Mouse (Mus musculus) heart, embryonic 14.5 days (tissue): Measurements from ENCODE around the gene Slc15a1. TPM values are rescaled to one million over a fixed set of nuclear protein-coding genes. Genes with fewer than 3 reads are reported as not detected.
A peak's percentile ranks its signal among the peaks of the same experiment; 100 is the strongest.

ENCODE experiments used
- ATAC-seq: fragments of 200-750 bp; cut with Nextera tagmentation; 2 replicates; pipeline ENCODE4 v1.8.0; 2017; ENCODE audit warnings: low read depth, moderate TSS enrichment; ENCODE audit not compliant: insufficient number of reproducible peaks, insufficient read depth, low FRiP score
- H3K27ac ChIP-seq, 2 experiments: fragments of 200-500 bp in 1 of 2; fragments of 300-500 bp in 1 of 2; sonication (generic) in 1 of 2; replicated peaks in 1 of 2; 2 replicates each; pipeline ENCODE4 v1.5.1; 2012 to 2014; ENCODE audit warnings: low read depth in 2 of 2, low read length in 2 of 2, control low read depth in 1 of 2, mild to moderate bottlenecking in 1 of 2, mixed read lengths in 1 of 2; ENCODE audit not compliant: control insufficient read depth in 1 of 2, insufficient read depth in 1 of 2
- H3K27me3 ChIP-seq: fragments of 300-500 bp; sonication (generic); 2 replicates; pipeline ENCODE4 v1.6.1; 2014; ENCODE audit warnings: mild to moderate bottlenecking, low read length, control low read depth; ENCODE audit not compliant: control insufficient read depth, insufficient read depth
- H3K36me3 ChIP-seq: fragments of 300-500 bp; sonication (generic); 2 replicates; pipeline ENCODE4 v1.6.1; 2014; ENCODE audit warnings: mild to moderate bottlenecking, control low read depth, low read length, mixed read lengths; ENCODE audit not compliant: control insufficient read depth, insufficient read depth
- H3K4me1 ChIP-seq, 2 experiments: fragments of 200-500 bp in 1 of 2; fragments of 300-500 bp in 1 of 2; sonication (generic) in 1 of 2; 2 replicates each; pipeline ENCODE4 v1.6.1; 2012 to 2014; ENCODE audit warnings: low read length in 2 of 2, control low read depth in 1 of 2, mixed read lengths in 1 of 2; ENCODE audit not compliant: control insufficient read depth in 2 of 2, insufficient read depth in 2 of 2
- H3K4me2 ChIP-seq: fragments of 300-500 bp; sonication (generic); 2 replicates; pipeline ENCODE4 v1.6.1; 2014; ENCODE audit warnings: mild to moderate bottlenecking, low read length
- H3K4me3 ChIP-seq, 2 experiments: fragments of 200-500 bp in 1 of 2; fragments of 300-500 bp in 1 of 2; sonication (generic) in 1 of 2; 2 replicates each; pipeline ENCODE4 v1.5.1; 2012 to 2014; ENCODE audit warnings: low read length in 2 of 2, mild to moderate bottlenecking in 2 of 2, control low read depth in 1 of 2, low read depth in 1 of 2, moderate library complexity in 1 of 2; ENCODE audit not compliant: control insufficient read depth in 1 of 2, insufficient read depth in 1 of 2
- H3K9ac ChIP-seq: fragments of 300-500 bp; sonication (generic); 2 replicates; pipeline ENCODE4 v1.6.1; 2014; ENCODE audit warnings: mild to moderate bottlenecking, low read length
- H3K9me3 ChIP-seq: fragments of 300-500 bp; sonication (generic); 2 replicates; pipeline ENCODE4 v1.6.1; 2016; ENCODE audit warnings: low read length, control low read depth; ENCODE audit not compliant: control insufficient read depth
- WGBS: fragments of 180-500 bp; shearing (Covaris S2); extraction: QIAGEN DNeasy Blood & Tissue Kit; methylation state at CpG from one replicate; pipeline ENCODE4 v1.1.7; 2014; 5-methylcytosine and 5-hydroxymethylcytosine counted together
- polyA plus RNA-seq: library from polyadenylated mRNA; unstranded; fragments of >200 nt; fragmentation: Nextera tagmentation; extraction: Ambion mirVana; gene quantifications from 2 replicates; pipeline ENCODE4 v1.2.1, GENCODE M21; 2014

Gene Slc15a1
- polyA plus RNA-seq, 1 experiment from 2014 or later, result 0.09 TPM

DNA sequence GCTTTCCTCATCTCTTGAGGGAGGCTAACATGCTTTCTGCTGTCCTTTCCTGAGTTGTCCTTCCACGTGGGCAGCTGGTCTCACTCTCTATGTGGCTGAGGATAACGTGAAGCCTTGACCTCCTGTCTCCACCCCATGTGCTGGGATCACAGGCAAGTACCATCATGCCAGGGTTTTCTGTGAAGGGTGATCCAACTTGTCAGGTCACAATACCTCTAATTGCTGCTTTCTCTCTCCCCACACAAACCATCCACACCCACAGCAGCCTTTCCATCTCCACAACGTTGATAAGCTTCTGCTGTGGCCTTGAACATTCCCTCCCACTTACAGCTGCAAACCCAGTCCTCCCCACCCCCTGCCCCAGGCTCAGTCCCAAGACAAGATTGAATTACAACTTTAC lies 51.9 kb downstream of the Slc15a1 start:
- Histone ChIP-seq H3K9me3 (peaks cover 10% of the 10 kb centered on the region; the same call in 1 of the 2 replicates), H3K27ac (no peak overlapping the region), H3K27me3 (no peaks in the 10 kb centered on the region), H3K4me1 (peaks cover 4% of the 10 kb centered on the region in 2 experiments; a peak in 2 of 4 replicates), H3K36me3 (no peaks in the 10 kb centered on the region), H3K9ac (no peak overlapping the region), H3K4me2 (no peak overlapping the region), H3K4me3 (no peak overlapping the region)
- 47% methylated on average over 3 of the region's 3 CpGs for WGBS
- no peak for ATAC-seq

DNA sequence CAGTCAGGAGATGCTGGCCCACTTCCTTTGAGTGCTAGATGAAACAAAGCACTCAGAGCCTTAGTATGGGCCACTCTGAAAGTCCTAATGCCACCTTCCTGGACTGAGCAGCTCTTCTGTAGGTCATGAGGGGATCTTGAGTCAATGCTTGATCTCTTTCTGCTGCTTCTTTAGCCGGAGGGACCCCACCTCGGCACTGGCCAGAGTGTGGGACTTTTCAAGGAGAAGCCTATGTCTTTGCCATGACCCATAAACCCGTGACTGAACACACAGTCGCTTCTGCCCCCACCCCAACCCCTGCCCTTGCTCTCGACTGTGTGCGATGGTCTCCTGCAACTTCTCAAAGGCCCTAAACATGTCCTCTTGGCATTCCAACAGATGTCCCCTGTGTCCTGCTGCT lies 52.8 kb downstream of the Slc15a1 start:
- H3K9ac ChIP-seq, result no peak overlapping the region
- peaks cover 4% of the 10 kb centered on the region in 2 experiments; a peak in 2 of 4 replicates for H3K4me1 ChIP-seq
- no peak overlapping the region for H3K4me3 ChIP-seq
- peaks cover 10% of the 10 kb centered on the region; the same call in 1 of the 2 replicates for H3K9me3 ChIP-seq
- WGBS, result 73% methylated on average over 6 of the region's 6 CpGs
- no peak overlapping the region for H3K4me2 ChIP-seq
- H3K27ac ChIP-seq, result no peak overlapping the region
- H3K36me3 ChIP-seq, result no peaks in the 10 kb centered on the region
- no peaks in the 10 kb centered on the region for H3K27me3 ChIP-seq
- ATAC-seq, result no peak

DNA sequence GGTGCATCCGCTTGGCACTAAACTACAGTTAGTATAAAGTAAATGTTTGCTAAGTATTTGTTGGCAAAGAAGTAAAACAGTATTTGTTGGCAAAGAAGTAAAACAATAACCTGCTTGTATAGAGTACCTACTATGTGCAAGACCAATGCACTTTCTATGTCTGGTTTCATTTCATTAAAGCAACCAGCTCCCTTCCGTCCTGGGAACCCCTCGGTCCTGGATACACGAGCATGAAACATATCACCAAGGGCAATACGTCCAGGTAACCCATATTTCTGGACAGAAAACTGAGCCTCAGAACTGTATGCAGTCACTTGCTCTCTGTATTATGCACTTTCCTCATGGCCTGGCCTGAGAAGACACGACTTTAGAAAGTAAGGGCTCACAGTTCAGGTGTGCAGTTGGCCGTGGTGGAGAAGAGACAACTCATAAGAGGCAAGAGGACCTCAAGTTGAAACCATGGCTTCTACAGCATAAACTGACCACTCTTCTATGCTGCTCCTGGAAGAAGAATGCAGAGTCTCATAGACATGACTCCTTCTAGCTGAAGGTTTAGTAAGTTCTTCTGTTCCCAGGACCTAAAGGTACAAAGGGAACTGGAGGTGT lies 53.5 kb downstream of the Slc15a1 start:
- Histone ChIP-seq H3K4me3 (no peak overlapping the region), H3K36me3 (no peaks in the 10 kb centered on the region), H3K27me3 (no peaks in the 10 kb centered on the region), H3K27ac (no peak overlapping the region), H3K9ac (no peak overlapping the region), H3K9me3 (peaks cover 10% of the 10 kb centered on the region; the same call in 1 of the 2 replicates), H3K4me1 (peaks cover 8% of the 10 kb centered on the region in 2 experiments; a peak in 3 of 4 replicates), H3K4me2 (no peak overlapping the region)
- ATAC-seq, result no peak
- WGBS, result 53% methylated on average over 7 of the region's 7 CpGs

DNA sequence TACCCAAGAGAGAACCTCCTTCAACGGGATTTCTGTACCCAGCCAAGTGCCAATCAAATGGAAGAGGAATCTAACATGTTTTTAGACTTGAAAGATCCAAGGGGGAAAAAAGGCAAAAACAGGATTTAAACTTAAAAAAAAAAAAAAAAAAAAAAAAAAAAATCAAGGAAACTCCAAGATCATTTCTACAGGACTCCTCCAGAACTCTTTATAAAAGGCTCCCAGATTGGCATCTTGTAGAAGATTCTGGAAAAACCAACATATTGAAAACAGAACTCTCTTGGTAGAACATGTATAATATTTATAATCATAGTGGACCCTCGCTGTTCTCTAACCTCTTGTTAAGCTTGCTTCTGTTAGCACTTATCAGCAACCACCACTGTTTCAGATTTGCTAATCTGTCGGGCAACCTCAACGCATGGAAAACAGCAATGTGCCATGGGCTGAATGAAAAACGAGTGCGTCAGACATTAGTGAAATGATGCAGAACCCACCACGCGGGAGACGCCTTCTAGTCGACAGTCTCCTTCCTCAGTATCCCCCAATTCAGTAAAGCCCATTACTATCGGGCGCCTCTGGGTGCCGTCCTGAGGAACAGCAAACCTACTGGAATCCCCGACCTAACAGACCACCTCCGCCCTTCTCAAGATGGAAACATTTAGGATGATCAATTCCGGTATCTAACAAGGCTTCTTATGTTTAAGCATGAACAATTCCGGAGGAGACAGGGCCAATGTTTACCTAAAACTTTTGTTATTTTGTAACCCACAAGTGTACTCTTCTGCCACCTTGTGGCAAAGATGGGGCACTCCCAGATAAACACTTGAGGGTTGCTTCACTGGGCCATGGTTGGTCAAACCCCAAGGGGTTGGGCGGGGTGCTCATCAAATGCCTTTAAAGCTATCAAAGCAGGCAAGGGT lies 54.3 kb downstream of the Slc15a1 start:
- peaks cover 8% of the 10 kb centered on the region in 2 experiments; a peak in 3 of 4 replicates for H3K4me1 ChIP-seq
- no peak overlapping the region for H3K27ac ChIP-seq
- no peaks in the 10 kb centered on the region for H3K27me3 ChIP-seq
- WGBS, result 8% methylated on average over 18 of the region's 18 CpGs
- peak overlapping the region; percentile 34 to 35 for H3K4me3 ChIP-seq
- peak overlapping the region; percentile 84 for H3K4me2 ChIP-seq
- H3K9me3 ChIP-seq, result peaks cover 10% of the 10 kb centered on the region; the same call in 1 of the 2 replicates
- H3K9ac ChIP-seq, result peak overlapping the region; percentile 67
- no peaks in the 10 kb centered on the region for H3K36me3 ChIP-seq
- no peak for ATAC-seq

DNA sequence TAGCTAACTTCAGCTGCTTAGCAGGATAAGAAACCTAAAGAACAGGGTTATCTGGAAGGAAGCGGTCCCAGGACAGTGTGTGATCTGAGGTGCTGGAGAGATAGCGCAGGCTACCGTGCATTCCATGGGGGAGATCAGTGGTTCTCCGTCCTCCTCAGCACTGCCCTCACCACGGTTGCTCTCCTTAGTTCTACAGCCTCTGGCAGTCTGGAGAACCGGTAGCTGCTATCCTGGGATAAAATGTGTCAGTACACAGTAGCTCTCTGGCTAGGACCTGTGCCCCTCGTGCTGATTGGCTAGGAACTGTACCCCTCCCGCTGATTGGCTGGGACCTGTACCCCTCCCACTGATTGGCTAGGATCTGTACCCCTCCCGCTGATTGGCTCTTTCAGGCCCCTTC lies 58.1 kb downstream of the Slc15a1 start:
- Histone ChIP-seq H3K9me3 (no peaks in the 10 kb centered on the region), H3K36me3 (no peaks in the 10 kb centered on the region), H3K4me2 (peak overlapping the region; percentile 50), H3K27me3 (no peaks in the 10 kb centered on the region), H3K27ac (no peak overlapping the region), H3K4me3 (no peak overlapping the region), H3K9ac (no peak overlapping the region), H3K4me1 (peaks cover 10 to 13% of the 10 kb centered on the region in 2 experiments; a peak in 3 of 4 replicates)
- WGBS, result 4% methylated on average over 9 of the region's 9 CpGs
- peak; percentile 42; the same call in 1 of the 2 replicates for ATAC-seq

DNA sequence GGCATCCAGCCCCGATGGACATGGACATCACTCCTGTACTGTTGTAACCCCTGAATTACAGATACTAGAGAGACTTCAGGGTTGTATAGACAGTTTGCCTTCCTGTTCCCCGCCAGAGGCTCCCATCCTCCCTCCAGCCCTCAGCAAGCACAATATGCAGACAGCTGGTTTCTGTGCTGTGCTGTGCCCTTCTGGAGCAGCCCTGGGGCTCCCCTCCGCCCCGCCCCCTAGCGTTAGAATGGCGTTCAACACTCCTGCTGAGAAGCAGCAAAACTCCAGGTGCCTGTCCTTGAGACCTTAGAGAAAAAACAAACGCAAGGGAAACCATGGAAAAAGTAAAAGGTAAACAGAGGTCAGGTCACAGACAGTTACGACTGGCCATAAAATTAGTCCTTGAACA lies 59.9 kb downstream of the Slc15a1 start:
- H3K4me3 ChIP-seq, result no peak overlapping the region
- H3K4me1 ChIP-seq, result peaks cover 8 to 9% of the 10 kb centered on the region in 2 experiments; a peak in 3 of 4 replicates
- no peak overlapping the region for H3K27ac ChIP-seq
- no peaks in the 10 kb centered on the region for H3K36me3 ChIP-seq
- peak; percentile 73 for ATAC-seq
- WGBS, result 20% methylated on average over 8 of the region's 8 CpGs
- no peaks in the 10 kb centered on the region for H3K27me3 ChIP-seq
- no peaks in the 10 kb centered on the region for H3K9me3 ChIP-seq
- H3K4me2 ChIP-seq, result no peak overlapping the region
- no peak overlapping the region for H3K9ac ChIP-seq

DNA sequence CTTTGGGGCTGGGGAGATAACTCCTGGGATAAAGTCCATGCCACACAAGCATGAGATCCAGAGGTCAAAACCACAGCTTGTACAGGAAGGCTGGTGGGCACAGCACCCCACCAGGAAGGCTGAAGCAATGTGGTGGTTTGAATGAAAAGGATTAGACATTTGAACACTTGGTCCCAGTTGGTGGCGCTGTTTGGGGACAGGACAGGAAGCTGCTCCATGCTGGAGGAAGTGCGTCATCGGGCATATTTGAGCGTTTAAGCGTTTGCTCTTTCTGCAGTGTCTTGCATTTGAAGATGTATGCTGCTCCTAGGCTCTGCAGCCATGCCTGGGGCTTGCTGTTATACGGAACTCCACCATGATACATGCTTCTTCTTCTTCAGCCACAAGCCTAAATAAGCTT lies 64.2 kb downstream of the Slc15a1 start:
- 86% methylated on average over 6 of the region's 6 CpGs for WGBS

More for the DNA sequence above, 64.2 kb downstream of the Slc15a1 start:
- Histone ChIP-seq H3K4me2 (no peak overlapping the region), H3K4me3 (no peak overlapping the region), H3K27me3 (no peaks in the 10 kb centered on the region), H3K4me1 (peaks cover 16 to 20% of the 10 kb centered on the region in 2 experiments), H3K27ac (no peak overlapping the region), H3K36me3 (no peaks in the 10 kb centered on the region), H3K9me3 (no peaks in the 10 kb centered on the region), H3K9ac (no peak overlapping the region)
- ATAC-seq, result no peak
